Mouse (Mus musculus): Measurements from ENCODE around the gene Prodh2.
"Not testable (repeated sequence)": the region's sequence is repeated elsewhere in the genome, so short reads cannot be mapped to it uniquely, and the experiment has no call there.

Prodh2 gene

DNA sequence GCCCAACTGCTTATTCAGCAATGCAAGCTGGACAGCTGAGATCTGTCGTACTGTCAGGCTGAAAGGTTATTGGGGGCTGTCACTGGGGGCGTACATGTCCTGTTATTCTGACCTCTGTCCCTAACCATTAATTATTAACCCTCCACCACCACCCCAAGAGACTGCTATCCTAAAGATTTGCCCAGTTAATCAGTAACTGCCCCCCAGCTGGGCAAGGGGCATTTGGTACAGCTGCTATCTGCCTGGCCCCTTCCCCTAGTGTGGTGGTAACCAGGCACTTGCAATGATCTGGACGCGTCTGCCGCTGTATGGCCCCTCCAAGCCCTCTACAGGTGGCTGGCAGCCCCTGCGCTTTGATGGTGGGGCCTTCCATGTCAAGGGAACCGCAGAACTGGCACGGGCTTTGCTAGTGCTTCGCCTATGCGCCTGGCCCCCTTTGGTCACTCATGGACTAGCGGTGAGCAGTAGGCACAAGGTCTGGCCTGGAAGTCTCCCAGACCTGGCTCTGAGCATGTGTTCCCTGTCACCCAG is at the start of gene Prodh2:
TSS of gene Prodh2 (plus strand) at position 222 of the 531 bp plus-strand sequence.
- no peak for DNase-seq (ENCODE audit: low spot score)

DNA sequence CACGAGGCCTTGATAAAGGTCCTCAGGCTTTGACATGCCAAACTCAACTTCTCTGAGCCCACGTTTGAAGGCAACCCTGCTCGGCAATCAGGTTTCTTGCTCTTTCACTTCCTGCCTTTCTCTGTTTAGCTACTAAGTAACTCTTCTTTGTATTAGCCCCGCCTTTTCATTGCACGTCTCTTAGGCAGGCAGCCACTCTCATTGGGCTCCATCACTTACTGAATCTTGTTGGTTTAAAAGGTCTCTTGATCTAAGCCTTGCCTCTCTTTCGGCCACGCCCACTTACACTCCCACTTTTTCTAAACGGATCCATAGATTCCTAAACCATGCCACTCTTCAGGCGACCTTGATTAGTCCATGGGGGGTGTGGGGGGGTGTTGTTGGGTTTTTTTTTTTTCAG is 49.7 kb upstream of the Prodh2 start:
- DNase-seq (ENCODE audit: low spot score) = no peak

- no peak for DNase-seq (ENCODE audit: low spot score)
Observed at GRCm38 (mm10) chr7:30444154-30444970, 49.1 kb upstream of the Prodh2 start.

DNA sequence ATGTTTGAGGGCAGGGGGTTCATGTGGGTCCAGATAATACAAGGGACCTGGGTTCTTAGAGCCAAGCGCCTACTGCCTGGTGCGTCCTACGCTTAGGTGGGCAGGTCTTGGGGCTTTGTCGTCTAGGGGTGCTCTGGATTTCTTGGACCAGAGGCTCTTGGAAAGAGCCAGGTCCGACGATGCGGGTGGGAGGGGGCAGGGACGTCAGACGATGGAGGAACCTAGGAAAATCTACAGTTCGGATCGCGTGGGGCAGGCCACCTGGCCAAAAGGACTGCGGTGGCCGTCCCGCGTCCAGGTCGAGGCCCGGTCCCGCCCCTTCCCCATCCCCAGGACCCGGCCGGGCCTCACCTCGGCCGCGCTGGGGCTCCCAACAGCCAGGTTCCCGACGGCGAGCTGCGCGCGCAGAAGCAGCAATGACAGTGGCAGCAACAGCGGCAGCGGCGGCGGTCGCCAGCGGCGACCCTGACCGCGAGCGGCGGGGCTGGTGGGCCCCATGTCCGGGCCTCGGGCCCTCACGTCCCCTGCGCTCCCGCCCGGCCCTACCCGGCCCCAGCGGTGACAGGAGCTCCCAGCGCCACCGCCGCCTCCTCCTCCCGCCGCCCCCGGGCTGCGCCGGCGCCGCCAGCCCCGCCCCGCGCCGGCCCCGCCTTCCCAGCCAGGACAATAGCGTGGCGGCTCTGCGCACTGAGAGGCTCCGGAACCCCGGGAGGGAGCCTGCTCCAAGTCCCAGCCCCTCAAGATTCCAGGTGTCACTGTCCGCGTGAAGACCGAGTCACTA is 48.3 kb upstream of the Prodh2 start, which contains the start of gene Aplp1:
TSS of gene Aplp1 (minus strand) at position 565 of the 781 bp plus-strand sequence.
- no peak for DNase-seq (ENCODE audit: low spot score)

GRCm38 (mm10) chr7:30450241-30450640 is 43.2 kb upstream of the Prodh2 start:
- no peak for DNase-seq (ENCODE audit: low spot score)

DNA sequence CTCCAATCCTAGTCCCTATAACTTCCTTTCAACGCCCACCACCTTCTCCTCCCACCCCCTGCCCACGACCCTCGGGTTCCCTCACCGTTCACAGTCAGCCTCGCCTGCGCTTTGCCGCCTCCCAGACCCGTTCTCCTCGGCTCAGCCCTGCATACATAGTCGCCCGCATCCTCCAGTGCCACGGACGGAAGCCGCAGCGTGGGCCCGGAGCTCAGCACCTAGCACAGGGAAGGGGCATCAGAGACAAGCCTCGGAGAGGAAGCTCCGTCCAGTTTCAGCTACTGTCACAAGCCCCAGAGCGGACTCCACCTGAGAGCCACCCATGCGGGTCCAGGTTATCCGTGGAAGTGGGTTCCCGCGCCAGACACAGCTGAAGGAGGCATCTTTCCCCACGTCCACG is 40.1 kb upstream of the Prodh2 start:
- DNase-seq (ENCODE audit: low spot score) = no peak

DNA sequence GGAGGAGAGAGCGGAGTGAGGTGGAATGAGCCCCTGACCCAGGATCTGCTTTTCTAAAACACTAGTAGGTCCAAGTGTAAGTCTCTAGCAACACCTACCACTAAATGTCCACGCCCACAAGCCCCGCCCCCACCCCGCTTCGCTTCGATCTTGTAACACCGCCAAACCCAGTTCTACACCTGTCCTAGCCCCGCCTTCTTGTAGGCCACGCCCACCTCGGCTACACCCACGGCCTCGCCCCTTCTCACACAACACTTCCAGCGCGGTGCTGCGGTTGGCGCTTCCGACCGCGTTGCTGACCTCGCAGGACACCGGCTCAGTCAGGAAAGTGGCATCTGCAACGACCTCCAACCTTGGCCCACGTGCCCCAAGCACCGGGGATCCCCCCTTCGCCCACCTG is 39.7 kb upstream of the Prodh2 start:
- no peak for DNase-seq (ENCODE audit: low spot score)

DNA sequence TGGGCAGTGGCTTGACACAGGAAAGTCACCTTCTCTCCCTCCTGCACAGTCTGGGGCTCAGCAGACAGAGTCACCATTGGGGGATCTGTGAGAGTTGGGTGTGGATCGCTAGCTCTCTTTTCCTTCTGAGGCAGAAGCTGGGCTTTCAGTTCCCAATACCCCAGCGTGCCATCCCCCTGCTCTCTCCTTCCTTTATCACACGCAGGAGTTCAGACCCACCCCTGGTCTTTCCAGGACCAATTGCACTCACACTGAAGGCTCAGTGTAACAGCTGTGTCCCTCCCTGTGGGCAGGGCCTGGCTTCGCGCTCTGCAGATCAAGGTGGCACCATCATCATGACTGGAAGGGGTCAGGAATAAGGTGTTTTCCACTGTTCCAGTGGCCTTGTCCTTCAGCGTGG is 39.2 kb upstream of the Prodh2 start:
- DNase-seq (ENCODE audit: low spot score) = no peak

GRCm38 (mm10) chr7:30456487-30456886 is 36.9 kb upstream of the Prodh2 start:
- no peak for DNase-seq (ENCODE audit: low spot score)

DNA sequence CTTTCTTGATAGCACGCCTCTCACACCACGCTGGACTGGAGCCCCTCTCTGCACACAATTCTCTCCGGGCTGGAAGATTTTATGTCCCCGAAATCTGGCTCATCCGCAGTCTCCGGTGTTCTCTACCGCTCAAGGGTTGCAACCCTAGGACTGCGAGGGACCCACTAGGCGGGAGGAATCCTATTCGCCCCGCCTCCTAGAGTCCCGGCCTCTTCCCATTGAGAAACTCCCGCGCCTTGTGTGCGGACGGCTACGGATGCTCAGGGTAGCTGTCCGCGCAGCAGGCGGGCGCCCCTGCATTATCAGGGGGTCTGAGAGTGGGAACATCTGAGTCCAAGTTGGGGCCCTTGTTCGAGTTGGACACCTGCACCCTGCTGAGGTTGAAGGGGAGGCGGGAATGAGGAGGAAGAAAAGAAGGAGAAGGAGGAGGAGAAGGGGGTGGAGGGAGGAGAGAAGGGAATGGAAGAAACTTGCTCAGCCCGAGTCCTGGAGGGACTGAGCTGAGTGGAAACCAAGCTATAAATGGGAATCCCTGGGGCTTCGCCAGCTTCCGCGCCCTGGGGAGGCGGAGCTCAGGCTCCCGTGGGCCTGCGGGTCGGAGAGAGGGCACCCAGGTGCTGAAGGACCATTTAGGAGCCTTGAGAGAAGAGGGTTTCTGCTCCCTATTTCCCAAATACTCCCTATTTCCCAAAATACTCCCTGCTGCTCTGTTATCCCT is 36.4 kb upstream of the Prodh2 start:
- DNase-seq (ENCODE audit: low spot score) = no peak

DNA sequence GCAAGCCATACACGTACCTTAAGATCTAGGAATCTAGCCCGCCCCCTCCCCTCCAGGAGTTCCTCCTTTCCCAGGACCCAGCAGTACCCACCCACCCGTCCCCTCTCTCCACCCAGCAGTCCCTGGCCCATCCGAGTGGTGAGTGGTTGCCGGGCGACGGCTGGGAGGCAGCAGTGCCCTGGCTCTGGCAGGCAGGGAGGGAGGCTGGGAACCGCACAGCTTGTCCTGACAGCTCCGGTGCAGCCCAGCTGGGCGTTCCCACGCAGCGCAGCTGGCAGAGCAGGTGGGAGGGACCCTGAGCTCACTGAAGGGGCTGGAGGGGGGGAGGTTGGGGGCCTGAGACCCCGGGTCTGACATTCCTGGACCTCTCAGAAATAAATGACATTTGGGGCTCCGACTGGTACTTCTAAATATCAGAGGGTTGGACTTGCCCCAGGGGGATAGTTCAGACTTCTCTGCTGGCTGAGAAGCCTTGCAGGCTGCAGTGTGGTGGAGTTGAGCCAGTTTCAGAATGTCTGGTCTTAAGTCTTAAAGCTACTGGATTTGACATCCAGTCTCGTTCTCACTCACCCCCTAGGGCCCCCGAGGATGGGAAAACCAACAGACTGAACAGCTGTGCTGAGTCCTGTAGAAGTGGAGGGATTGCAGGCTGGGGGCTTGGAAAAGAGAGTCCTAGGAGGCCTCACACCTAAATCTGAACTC is 35.6 kb upstream of the Prodh2 start, which contains the start of the genes Kirrel2 and Nphs1:
TSS of gene Kirrel2 (minus strand) at position 62 of the 702 bp plus-strand sequence.
TSS of gene Nphs1 (plus strand) at position 687 of the 702 bp plus-strand sequence.
- no peak for DNase-seq (ENCODE audit: low spot score)

- no peak for DNase-seq (ENCODE audit: low spot score)
Observed at GRCm38 (mm10) chr7:30459484-30459883, 33.9 kb upstream of the Prodh2 start.

- no peak for DNase-seq (ENCODE audit: low spot score)
Observed at GRCm38 (mm10) chr7:30463568-30463967, 29.9 kb upstream of the Prodh2 start.

DNA sequence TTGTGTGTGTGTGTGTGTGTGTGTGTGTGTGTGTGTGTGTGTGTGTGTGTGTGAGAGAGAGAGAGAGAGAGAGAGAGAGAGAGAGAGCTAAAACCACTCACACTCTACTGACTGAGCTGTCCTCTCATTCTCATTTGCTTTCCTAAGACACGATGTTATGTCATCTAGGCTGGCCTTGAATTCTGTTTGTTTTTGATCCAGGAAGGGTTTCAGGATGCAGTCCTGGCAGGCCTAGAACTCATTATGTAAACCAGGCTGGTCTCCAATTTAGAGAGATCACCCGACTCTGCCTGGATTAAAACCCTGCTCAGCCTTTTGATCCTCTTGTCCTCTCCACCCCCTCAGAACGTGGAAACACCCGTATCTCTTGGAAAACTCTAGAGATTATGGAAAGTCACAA is 29.4 kb upstream of the Prodh2 start:
- no peak for DNase-seq (ENCODE audit: low spot score)

DNA sequence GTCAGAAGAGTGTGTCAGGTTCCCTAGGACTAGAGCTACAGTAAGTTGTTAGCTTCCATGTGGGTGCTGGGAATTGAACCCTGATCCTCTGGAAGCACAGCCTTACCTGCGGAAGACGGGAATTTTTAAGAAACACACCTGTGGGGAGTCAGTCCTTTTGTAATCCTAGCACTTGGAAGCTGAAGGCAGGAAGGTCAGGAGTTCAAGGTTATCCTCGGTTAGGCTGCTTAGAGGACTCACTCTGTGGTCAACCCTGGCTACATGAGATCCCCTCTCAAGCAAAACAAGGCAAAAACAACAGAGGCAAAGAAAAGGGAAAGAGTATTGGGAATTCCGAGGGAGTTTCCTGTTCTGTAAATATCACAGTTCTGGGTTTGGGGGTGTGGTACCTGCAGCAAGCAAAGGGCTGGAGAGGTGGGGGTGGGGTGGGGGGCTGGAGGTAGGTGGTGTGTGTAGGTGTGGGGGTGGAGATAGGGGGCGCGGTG is 28.6 kb upstream of the Prodh2 start:
- DNase-seq (ENCODE audit: low spot score) = no peak

GRCm38 (mm10) chr7:30472411-30472810 is 21.0 kb upstream of the Prodh2 start:
- no peak for DNase-seq (ENCODE audit: low spot score)

DNA sequence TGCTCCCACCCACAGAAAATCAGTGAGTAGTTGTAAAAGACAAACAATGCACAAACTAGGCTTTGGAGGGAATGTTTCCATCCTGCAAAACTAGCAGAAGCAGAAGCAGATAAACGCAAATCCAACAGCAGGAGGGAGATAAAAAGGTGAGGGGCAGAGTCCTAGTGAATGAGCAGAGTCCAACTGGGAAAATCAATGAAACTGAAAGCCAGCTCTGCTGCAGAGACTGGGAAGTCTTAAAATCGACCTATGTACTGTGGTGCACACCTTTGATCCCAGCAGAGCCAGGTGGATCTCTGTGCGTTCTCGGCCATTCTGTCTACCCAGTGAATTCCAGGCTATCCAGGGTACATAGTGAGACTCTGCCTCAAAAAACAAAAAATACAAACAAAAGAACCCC is 18.4 kb upstream of the Prodh2 start:
- DNase-seq (ENCODE audit: low spot score) = no peak

DNA sequence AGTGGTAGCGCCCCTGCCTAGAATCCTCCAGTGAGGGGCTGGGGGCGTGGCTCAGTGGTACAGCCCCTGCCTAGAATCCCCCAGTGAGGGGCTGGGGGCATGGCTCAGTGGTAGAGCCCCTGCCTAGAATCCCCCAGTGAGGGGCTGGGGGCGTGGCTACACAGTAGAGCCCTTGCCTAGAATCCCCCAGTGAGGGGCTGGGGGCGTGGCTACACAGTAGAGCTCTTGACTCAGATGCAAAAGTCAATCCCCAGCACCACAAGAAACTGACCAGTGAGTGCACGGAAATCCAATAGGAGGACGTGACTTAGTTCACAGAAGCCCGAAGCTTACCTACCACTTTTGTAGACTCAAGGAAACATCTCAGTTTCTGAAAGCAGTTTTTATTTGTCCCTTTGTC is 17.3 kb upstream of the Prodh2 start:
- not testable (repeated sequence) for DNase-seq (ENCODE audit: low spot score)

DNA sequence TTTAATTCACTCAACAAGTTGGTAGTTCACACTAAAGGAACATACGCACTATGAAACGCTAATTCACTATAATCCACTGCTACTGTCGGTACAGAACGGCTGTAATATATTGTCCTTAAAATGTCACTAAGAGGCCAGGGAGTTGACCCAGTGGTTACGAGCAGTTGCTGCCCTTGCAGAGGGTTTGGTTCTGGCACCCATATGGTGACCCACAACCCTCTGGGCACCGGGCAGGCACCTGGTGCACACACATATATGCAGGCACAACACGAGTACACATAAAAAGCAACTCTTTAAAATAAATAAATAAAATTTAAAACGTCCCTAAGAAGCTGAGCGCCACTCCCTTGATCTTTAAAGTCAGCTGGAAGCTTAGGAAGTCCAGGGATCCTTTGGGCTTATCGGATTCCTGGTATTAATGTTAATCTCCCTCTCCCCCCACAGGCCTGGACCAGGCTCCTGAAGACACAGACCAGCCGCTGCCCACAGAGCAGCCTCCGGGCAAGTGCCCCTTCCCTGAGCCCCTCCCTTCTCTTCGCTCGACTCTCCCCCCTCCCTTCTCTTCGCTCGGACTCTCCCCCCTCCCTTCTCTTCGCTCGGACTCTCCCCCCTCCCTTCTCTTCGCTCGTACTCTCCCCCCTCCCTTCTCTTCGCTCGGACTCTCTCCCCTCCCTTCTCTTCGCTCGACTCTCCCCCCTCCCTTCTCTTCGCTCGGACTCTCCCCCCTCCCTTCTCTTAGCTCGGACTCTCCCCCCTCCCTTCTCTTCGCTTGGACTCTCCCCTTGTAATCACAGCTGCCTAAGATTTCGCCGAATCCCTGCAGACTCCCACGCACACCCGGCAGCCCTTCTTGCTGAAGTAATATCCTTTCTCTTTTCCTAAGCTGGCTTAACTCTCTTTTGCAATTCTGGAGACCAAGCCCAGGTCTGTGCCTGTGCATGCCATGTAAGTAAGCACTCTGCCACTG is 15.7 kb upstream of the Prodh2 start:
- no peak for DNase-seq (ENCODE audit: low spot score)

GRCm38 (mm10) chr7:30484250-30484649 is 9.2 kb upstream of the Prodh2 start:
- DNase-seq (ENCODE audit: low spot score) = no peak
